Mouse (Mus musculus) lung, embryonic 16.5 days (tissue): ENCODE data around the gene Clint1. TPM values are rescaled to one million over a fixed set of nuclear protein-coding genes. Genes with fewer than 3 reads are reported as not detected.

ENCODE experiments used
- ATAC-seq: fragments of 200-750 bp; cut with Nextera tagmentation; 2 replicates; pipeline ENCODE4 v1.8.0; 2017; ENCODE audit warnings: low read depth, mild to moderate bottlenecking, moderate library complexity
- H3K27ac ChIP-seq: fragments of 300-500 bp; sonication (generic); 2 replicates; pipeline ENCODE4 v1.5.1; 2014; ENCODE audit warnings: mild to moderate bottlenecking, control low read depth, low read length
- H3K27me3 ChIP-seq: fragments of 300-500 bp; sonication (generic); 2 replicates; pipeline ENCODE4 v1.6.1; 2014; ENCODE audit warnings: low read depth, low read length, mixed read lengths; ENCODE audit not compliant: control insufficient read depth, insufficient read depth
- H3K36me3 ChIP-seq: fragments of 300-500 bp; sonication (generic); 2 replicates; pipeline ENCODE4 v1.6.1; 2014; ENCODE audit warnings: low read length; ENCODE audit not compliant: control insufficient read depth, insufficient read depth
- H3K4me1 ChIP-seq: fragments of 300-500 bp; sonication (generic); replicated peaks from 2 replicates; pipeline ENCODE4 v1.6.1; 2014; ENCODE audit warnings: low read length, mixed read lengths; ENCODE audit not compliant: control insufficient read depth, insufficient read depth
- H3K4me2 ChIP-seq: fragments of 300-500 bp; sonication (generic); 2 replicates; pipeline ENCODE4 v1.6.1; 2014; ENCODE audit warnings: low read depth, low read length, control low read depth
- H3K4me3 ChIP-seq: fragments of 300-500 bp; sonication (generic); 2 replicates; pipeline ENCODE4 v1.5.1; 2014; ENCODE audit warnings: mild to moderate bottlenecking, low read length, control low read depth
- H3K9ac ChIP-seq: fragments of 300-500 bp; sonication (generic); 2 replicates; pipeline ENCODE4 v1.6.1; 2014; ENCODE audit warnings: low read length, control low read depth
- H3K9me3 ChIP-seq: fragments of 300-500 bp; sonication (generic); 2 replicates; pipeline ENCODE4 v1.6.1; 2016; ENCODE audit warnings: low read length; ENCODE audit not compliant: control insufficient read depth
- WGBS: fragments of 180-500 bp; shearing (Covaris S2); extraction: QIAGEN DNeasy Blood & Tissue Kit; methylation state at CpG from one replicate; pipeline ENCODE4 v1.1.7; 2014; 5-methylcytosine and 5-hydroxymethylcytosine counted together
- polyA plus RNA-seq: library from polyadenylated mRNA; unstranded; fragments of >200 nt; fragmentation: Nextera tagmentation; extraction: Ambion mirVana; gene quantifications from 2 replicates; pipeline ENCODE4 v1.2.1, GENCODE M21; 2015

Clint1 gene
- polyA plus RNA-seq, 1 experiment from 2014 or later = 74.1 TPM

GRCm38 (mm10) chr11:45925436-45925835 lies 73.6 kb downstream of the Clint1 start:
- Histone ChIP-seq H3K36me3 (no peaks in the 10 kb centered on the region), H3K4me3 (no peak overlapping the region), H3K27ac (no peak overlapping the region), H3K4me1 (no peaks in the 10 kb centered on the region), H3K27me3 (no peaks in the 10 kb centered on the region), H3K4me2 (no peak overlapping the region), H3K9me3 (no peaks in the 10 kb centered on the region), H3K9ac (no peak overlapping the region)
- 62% methylated on average over 6 of the region's 6 CpGs for WGBS
- no peak for ATAC-seq

GRCm38 (mm10) chr11:45926640-45927082 lies 74.8 kb downstream of the Clint1 start:
- Histone ChIP-seq H3K4me2 (peak overlapping the region; percentile 72), H3K4me1 (no peaks in the 10 kb centered on the region), H3K36me3 (no peaks in the 10 kb centered on the region; the same call in 1 of the 2 replicates), H3K9me3 (no peaks in the 10 kb centered on the region), H3K4me3 (peak overlapping the region; percentile 52), H3K9ac (peak overlapping the region; percentile 67; the same call in 1 of the 2 replicates), H3K27me3 (no peaks in the 10 kb centered on the region), H3K27ac (0 out of 2 replicates have a peak overlapping the region, but pooled peaks have one; percentile 48)
- 0% methylated on average over 9 of the region's 9 CpGs for WGBS
- ATAC-seq = peak; percentile 91

DNA sequence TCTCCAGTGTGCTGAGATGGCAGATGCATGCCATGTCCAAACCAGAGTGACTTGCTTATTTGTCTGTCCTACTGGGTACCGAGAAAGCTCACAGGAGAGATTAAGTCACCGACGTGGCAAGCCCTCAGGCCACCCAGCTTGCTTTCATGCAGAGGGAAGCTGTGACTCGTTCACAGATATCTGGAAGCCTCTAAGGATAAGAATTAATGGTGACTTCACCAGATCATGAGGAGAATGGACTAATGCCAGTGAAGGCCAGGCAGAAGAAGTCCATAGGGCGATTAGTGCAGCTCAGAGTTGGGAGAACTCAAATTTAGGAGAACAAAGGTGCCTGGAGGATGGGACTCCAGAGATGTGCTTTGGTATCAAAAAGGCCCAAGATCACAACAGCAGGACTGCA lies 75.6 kb downstream of the Clint1 start:
- WGBS = 59% methylated on average over 5 of the region's 5 CpGs
- ATAC-seq = no peak
- no peaks in the 10 kb centered on the region for H3K9me3 ChIP-seq
- H3K36me3 ChIP-seq = no peaks in the 10 kb centered on the region; the same call in none of the 2 replicates
- H3K9ac ChIP-seq = no peak overlapping the region
- no peak overlapping the region for H3K4me2 ChIP-seq
- H3K4me3 ChIP-seq = no peak overlapping the region
- H3K27ac ChIP-seq = no peak overlapping the region
- no peaks in the 10 kb centered on the region for H3K27me3 ChIP-seq
- H3K4me1 ChIP-seq = no peaks in the 10 kb centered on the region

DNA sequence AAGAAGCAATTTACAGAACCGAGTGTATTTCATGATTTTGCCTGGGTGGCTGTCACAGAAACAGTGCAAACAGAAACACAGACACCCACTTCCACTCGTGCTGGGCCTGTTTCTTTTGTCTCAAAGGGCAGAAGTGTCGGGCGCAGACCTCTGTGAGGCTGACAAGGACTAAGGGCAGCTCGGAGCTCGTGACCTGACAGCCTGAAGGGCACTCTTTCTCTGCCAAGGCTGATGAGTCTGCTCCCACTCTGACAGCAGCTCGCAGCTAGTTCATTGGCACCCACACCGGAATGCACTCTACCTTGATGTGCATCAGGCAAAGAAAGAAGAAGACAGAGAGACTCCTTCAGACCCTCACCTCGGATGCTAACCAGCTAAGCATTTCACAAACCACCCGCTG lies 77.7 kb downstream of the Clint1 start:
- no peak overlapping the region for H3K9ac ChIP-seq
- no peak for ATAC-seq
- H3K4me1 ChIP-seq = no peaks in the 10 kb centered on the region
- peaks cover 10% of the 10 kb centered on the region for H3K36me3 ChIP-seq
- WGBS = 79% methylated on average over 10 of the region's 10 CpGs
- no peak overlapping the region for H3K4me2 ChIP-seq
- H3K27ac ChIP-seq = no peak overlapping the region
- H3K4me3 ChIP-seq = no peak overlapping the region
- no peaks in the 10 kb centered on the region for H3K27me3 ChIP-seq
- no peaks in the 10 kb centered on the region for H3K9me3 ChIP-seq

DNA sequence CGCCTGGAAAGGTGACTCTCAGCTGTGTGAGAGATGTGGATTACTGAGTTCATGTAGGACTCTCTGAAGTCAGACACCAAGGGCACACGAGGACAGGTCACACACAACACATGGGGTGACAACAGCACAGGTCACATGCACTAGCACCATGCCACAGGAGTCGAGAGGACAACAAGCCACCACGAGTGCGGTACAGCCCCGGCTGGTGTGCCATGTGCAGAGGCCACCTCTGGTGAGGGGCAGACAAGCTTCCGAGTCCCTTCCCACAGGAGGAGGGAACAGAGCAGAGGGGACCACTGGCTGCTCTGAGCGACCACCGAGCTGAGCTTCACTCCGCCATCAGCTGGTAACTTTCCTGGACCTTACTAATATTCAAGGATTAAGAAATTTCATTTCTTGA lies 80.9 kb downstream of the Clint1 start:
- Histone ChIP-seq H3K4me1 (no peaks in the 10 kb centered on the region), H3K27ac (no peak overlapping the region), H3K36me3 (peaks cover 23% of the 10 kb centered on the region), H3K27me3 (no peaks in the 10 kb centered on the region), H3K9ac (no peak overlapping the region), H3K9me3 (no peaks in the 10 kb centered on the region), H3K4me2 (no peak overlapping the region), H3K4me3 (no peak overlapping the region)
- 88% methylated on average over 10 of the region's 10 CpGs for WGBS
- ATAC-seq = no peak

GRCm38 (mm10) chr11:45937478-45937877 lies 85.6 kb downstream of the Clint1 start:
- no peak overlapping the region for H3K27ac ChIP-seq
- H3K9ac ChIP-seq = no peak overlapping the region
- H3K4me2 ChIP-seq = no peak overlapping the region
- no peak for ATAC-seq
- no peaks in the 10 kb centered on the region for H3K9me3 ChIP-seq
- no peaks in the 10 kb centered on the region for H3K27me3 ChIP-seq
- H3K4me3 ChIP-seq = no peak overlapping the region
- peaks cover 23% of the 10 kb centered on the region for H3K36me3 ChIP-seq
- 93% methylated on average over 8 of the region's 8 CpGs for WGBS
- H3K4me1 ChIP-seq = no peaks in the 10 kb centered on the region

- Histone ChIP-seq H3K4me1 (peaks cover 10% of the 10 kb centered on the region), H3K4me2 (no peak overlapping the region), H3K36me3 (peaks cover 17% of the 10 kb centered on the region), H3K27me3 (no peaks in the 10 kb centered on the region), H3K9ac (no peak overlapping the region), H3K4me3 (no peak overlapping the region), H3K27ac (no peak overlapping the region), H3K9me3 (no peaks in the 10 kb centered on the region)
- 90% methylated on average over 8 of the region's 8 CpGs for WGBS
- no peak for ATAC-seq
Observed at GRCm38 (mm10) chr11:45938917-45939316, 87.1 kb downstream of the Clint1 start.

DNA sequence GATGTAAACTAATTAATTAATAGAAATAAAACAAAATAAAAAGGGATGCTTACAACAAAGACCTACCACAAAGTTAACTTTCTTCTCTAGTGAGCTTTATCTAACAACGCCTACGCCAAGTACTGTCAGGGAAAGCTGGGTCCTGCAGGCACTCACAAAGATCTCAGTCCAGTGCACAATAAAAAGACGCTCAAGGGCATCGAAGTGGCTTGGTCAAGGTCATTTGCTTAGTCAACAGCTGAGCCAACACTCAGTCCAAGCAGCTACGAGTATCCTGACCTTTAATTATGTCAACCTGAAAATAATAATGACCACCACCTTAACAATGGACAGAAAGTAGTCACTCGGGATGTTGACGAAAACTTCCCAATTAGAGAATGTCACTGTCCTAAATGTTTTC lies 90.4 kb downstream of the Clint1 start:
- Histone ChIP-seq H3K4me1 (peaks cover 10% of the 10 kb centered on the region), H3K36me3 (peaks cover 1% of the 10 kb centered on the region; the same call in 1 of the 2 replicates), H3K27me3 (no peaks in the 10 kb centered on the region), H3K4me3 (no peak overlapping the region), H3K4me2 (no peak overlapping the region), H3K27ac (no peak overlapping the region), H3K9me3 (no peaks in the 10 kb centered on the region), H3K9ac (no peak overlapping the region)
- 88% methylated on average over 7 of the region's 7 CpGs for WGBS
- no peak for ATAC-seq

- Histone ChIP-seq H3K4me2 (peak overlapping the region; percentile 69), H3K36me3 (no peaks in the 10 kb centered on the region; the same call in 1 of the 2 replicates), H3K27me3 (no peaks in the 10 kb centered on the region), H3K9ac (peak overlapping the region; percentile 6; the same call in 1 of the 2 replicates), H3K9me3 (no peaks in the 10 kb centered on the region), H3K4me1 (peaks cover 10% of the 10 kb centered on the region), H3K27ac (no peak overlapping the region), H3K4me3 (peak overlapping the region; percentile 87)
- WGBS = 52% methylated on average over 7 of the region's 7 CpGs
- ATAC-seq = no peak
Observed at GRCm38 (mm10) chr11:45943108-45943705, 91.4 kb downstream of the Clint1 start.
